Mouse (Mus musculus): ENCODE data around the gene Itga2. TPM values are rescaled to one million over a fixed set of nuclear protein-coding genes. Genes with fewer than 3 reads are reported as not detected.

The Itga2 gene
- total and polyA plus RNA-seq, 3 experiments = under 0.01 TPM; not detected in 2

DNA sequence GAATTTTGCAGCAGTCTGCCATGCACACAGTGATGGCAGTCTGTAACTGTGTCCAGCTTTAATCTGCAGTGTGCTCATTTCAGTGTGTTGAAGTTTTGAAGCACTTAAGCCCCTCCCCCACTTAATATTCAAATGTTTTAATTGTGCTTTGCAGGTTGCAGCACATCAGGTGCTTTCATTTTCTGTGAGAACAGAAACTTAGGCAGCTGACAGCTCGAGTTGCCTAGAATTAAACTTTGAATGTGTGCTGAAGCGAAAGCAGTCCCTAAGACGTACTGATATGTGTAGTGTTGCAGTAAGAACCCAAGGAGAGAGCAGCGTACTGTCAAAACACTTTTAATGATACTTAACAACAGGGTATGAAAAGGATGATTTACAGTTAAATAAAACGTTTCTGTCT is 99.1 kb downstream of the Itga2 start:
- Histone ChIP-seq H3K79me2 (ENCODE audit: control insufficient read depth, insufficient read depth, low read length, poor library complexity) (no peaks in the 10 kb centered on the region), H3K27ac (ENCODE audit: control insufficient read depth, low read depth, low read length) (no peak overlapping the region), H3K4me1 (ENCODE audit: control insufficient read depth in 1 of 2, insufficient read depth in 2 of 2, low read length in 2 of 2) (peaks cover 7 to 12% of the 10 kb centered on the region in 2 experiments), H3K9ac (ENCODE audit: control insufficient read depth, low read depth, low read length, poor library complexity, severe bottlenecking) (no peak overlapping the region), H3K36me3 (ENCODE audit: control insufficient read depth in 1 of 2, insufficient read depth in 2 of 2, low read length in 2 of 2) (peaks cover 0 to 19% of the 10 kb centered on the region in 2 experiments; a peak in 2 of 4 replicates), H3K4me3 (ENCODE audit: control insufficient read depth in 1 of 2, insufficient read depth in 1 of 2, low read depth in 2 of 2, low read length in 2 of 2) (no peak overlapping the region), H3K27me3 (ENCODE audit: control insufficient read depth in 1 of 2, insufficient read depth in 2 of 2, low read length in 2 of 2) (no peaks in the 10 kb centered on the region), H3K9me3 (replicated peaks; ENCODE audit: insufficient read depth, low read length) (no peaks in the 10 kb centered on the region)
- TF ChIP-seq CHD2 (IDR thresholded peaks at IDR 0.05; ENCODE audit: low read length) (no peak), ZMIZ1 (IDR thresholded peaks at IDR 0.05; ENCODE audit: low read depth, low read length) (no peak)
- DNase-seq (ENCODE audit: low read depth, low spot score) = no peak

DNA sequence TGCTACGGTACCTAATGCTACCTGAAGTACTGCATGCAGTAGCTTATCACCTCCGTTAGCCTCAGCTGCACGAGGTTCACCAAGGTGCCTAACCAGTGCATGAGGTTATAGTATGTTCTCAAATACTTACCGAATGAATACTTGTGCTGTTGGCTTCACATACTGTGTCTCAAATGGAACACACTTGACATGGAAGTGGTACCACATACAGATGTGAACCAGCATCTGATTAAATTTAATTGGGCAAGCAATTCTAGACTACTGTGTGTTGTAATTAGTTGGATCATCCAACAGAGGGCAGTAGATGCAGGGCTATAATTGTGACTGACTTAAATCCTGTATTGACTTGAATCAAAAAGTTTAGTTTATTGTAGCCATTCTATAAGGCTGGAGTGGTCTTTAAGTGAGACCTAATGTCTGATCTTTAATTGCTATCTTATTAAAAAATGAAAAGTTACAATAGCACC is 100.5 kb downstream of the Itga2 start:
- Histone ChIP-seq H3K27ac (ENCODE audit: control insufficient read depth, low read depth, low read length) (no peak overlapping the region), H3K4me3 (ENCODE audit: control insufficient read depth in 1 of 2, insufficient read depth in 1 of 2, low read depth in 2 of 2, low read length in 2 of 2) (no peak overlapping the region), H3K9me3 (replicated peaks; ENCODE audit: insufficient read depth, low read length) (no peaks in the 10 kb centered on the region), H3K4me1 (ENCODE audit: control insufficient read depth in 1 of 2, insufficient read depth in 2 of 2, low read length in 2 of 2) (peaks cover 0 to 5% of the 10 kb centered on the region in 2 experiments; a peak in 3 of 4 replicates), H3K9ac (ENCODE audit: control insufficient read depth, low read depth, low read length, poor library complexity, severe bottlenecking) (no peak overlapping the region), H3K79me2 (ENCODE audit: control insufficient read depth, insufficient read depth, low read length, poor library complexity) (no peaks in the 10 kb centered on the region), H3K27me3 (ENCODE audit: control insufficient read depth in 1 of 2, insufficient read depth in 2 of 2, low read length in 2 of 2) (no peaks in the 10 kb centered on the region), H3K36me3 (ENCODE audit: control insufficient read depth in 1 of 2, insufficient read depth in 2 of 2, low read length in 2 of 2) (peaks cover 0 to 7% of the 10 kb centered on the region in 2 experiments; a peak in 3 of 4 replicates)
- TF ChIP-seq CTCF (IDR thresholded peaks at IDR 0.05 in 2 of 3, conservative IDR thresholded peaks at IDR 0.05 in 1 of 3; ENCODE audit: control insufficient read depth in 1 of 3, insufficient read depth in 1 of 3, low read depth in 2 of 3, low read length in 3 of 3, poor library complexity in 1 of 3, severe bottlenecking in 1 of 3) (peak; percentile 7 to 76 (median 71); a peak in 4 of 6 replicates), ZC3H11A (IDR thresholded peaks at IDR 0.05; ENCODE audit: low read depth, low read length) (peak; percentile 66), MAFK (IDR thresholded peaks at IDR 0.05; ENCODE audit: borderline replicate concordance, low read depth, low read length) (no peak), SMC3 (IDR thresholded peaks at IDR 0.05; ENCODE audit: low read depth, low read length) (peak; percentile 77), RAD21 (IDR thresholded peaks at IDR 0.05; ENCODE audit: low read depth, low read length) (peak; percentile 78), KAT2A (conservative IDR thresholded peaks at IDR 0.05; ENCODE audit: low read depth, low read length) (no peak)
- peak; percentile 65 for DNase-seq (ENCODE audit: low read depth, low spot score)

DNA sequence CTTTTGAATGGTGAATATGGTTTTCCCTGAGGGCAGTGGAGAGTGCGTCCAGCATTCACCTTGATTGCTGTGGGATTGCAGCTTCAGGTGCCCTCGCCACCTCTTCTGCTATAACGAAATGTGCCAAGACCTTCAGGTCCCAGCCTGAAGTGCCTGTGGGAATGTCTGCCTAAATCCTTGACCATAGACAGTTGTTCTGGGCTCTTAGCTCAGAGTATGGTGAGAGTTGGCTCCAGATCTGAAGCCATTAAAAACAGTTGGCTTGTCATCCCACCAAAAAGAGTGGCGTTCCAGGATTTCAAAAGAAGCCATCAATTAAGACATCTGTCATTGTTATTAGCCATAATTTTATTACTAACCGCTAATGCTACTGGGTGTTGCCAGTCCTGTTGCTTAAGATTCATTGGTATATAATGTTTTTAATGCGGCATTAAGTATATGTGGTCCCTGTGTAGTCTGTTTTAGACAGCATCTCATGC is 106.5 kb downstream of the Itga2 start:
- no peak overlapping the region for H3K9ac ChIP-seq (ENCODE audit: control insufficient read depth, low read depth, low read length, poor library complexity, severe bottlenecking)
- H3K27ac ChIP-seq (ENCODE audit: control insufficient read depth, low read depth, low read length) = no peak overlapping the region
- peaks cover 0 to 3% of the 10 kb centered on the region in 2 experiments; a peak in 2 of 4 replicates for H3K36me3 ChIP-seq (ENCODE audit: control insufficient read depth in 1 of 2, insufficient read depth in 2 of 2, low read length in 2 of 2)

More for the DNA sequence above, 106.5 kb downstream of the Itga2 start:
- TF ChIP-seq BHLHE40 (IDR thresholded peaks at IDR 0.05; ENCODE audit: borderline replicate concordance, low read depth, low read length) = no peak
- TF ChIP-seq CTCF (IDR thresholded peaks at IDR 0.05 in 2 of 3, conservative IDR thresholded peaks at IDR 0.05 in 1 of 3; ENCODE audit: control insufficient read depth in 1 of 3, insufficient read depth in 1 of 3, low read depth in 2 of 3, low read length in 3 of 3, poor library complexity in 1 of 3, severe bottlenecking in 1 of 3) = no peak
- TF ChIP-seq MAFK (IDR thresholded peaks at IDR 0.05; ENCODE audit: borderline replicate concordance, low read depth, low read length) = no peak
- TF ChIP-seq RAD21 (IDR thresholded peaks at IDR 0.05; ENCODE audit: low read depth, low read length) = no peak
- TF ChIP-seq USF2 (IDR thresholded peaks at IDR 0.05; ENCODE audit: borderline replicate concordance in 1 of 2, insufficient read depth in 1 of 2, low read depth in 1 of 2, low read length in 2 of 2) = no peak
- TF ChIP-seq HCFC1 (IDR thresholded peaks at IDR 0.05; ENCODE audit: low read depth, low read length) = no peak
- no peak for TF ChIP-seq RCOR1 (IDR thresholded peaks at IDR 0.05; ENCODE audit: low read depth, low read length)
- TF ChIP-seq ZKSCAN1 (IDR thresholded peaks at IDR 0.05; ENCODE audit: low read depth, low read length) = no peak
- no peak for TF ChIP-seq GABPA (IDR thresholded peaks at IDR 0.05; ENCODE audit: low read depth, low read length)
- no peak for TF ChIP-seq MYC (IDR thresholded peaks at IDR 0.05; ENCODE audit: low read depth, low read length)
- TF ChIP-seq NELFE (IDR thresholded peaks at IDR 0.05; ENCODE audit: low read depth, low read length) = no peak
- TF ChIP-seq SMC3 (IDR thresholded peaks at IDR 0.05; ENCODE audit: low read depth, low read length) = no peak
- no peak for TF ChIP-seq SIN3A (IDR thresholded peaks at IDR 0.05; ENCODE audit: low read length)
- TF ChIP-seq ZMIZ1 (IDR thresholded peaks at IDR 0.05; ENCODE audit: low read depth, low read length) = no peak
- no peak for TF ChIP-seq POLR2A (IDR thresholded peaks at IDR 0.05; ENCODE audit: control insufficient read depth in 1 of 2, insufficient read depth in 1 of 2, low read depth in 1 of 2, low read length in 2 of 2, poor library complexity in 1 of 2)
- no peak for TF ChIP-seq TBP (IDR thresholded peaks at IDR 0.05; ENCODE audit: low read depth, low read length)
- no peak for TF ChIP-seq MEF2A (IDR thresholded peaks at IDR 0.05; ENCODE audit: extremely low read depth, insufficient replicate concordance, low read depth, low read length, poor library complexity, severe bottlenecking)
- TF ChIP-seq TCF12 (IDR thresholded peaks at IDR 0.05; ENCODE audit: low read depth, low read length) = no peak
- no peak for TF ChIP-seq MXI1 (IDR thresholded peaks at IDR 0.05; ENCODE audit: low read depth, low read length)
- H3K27me3 ChIP-seq (ENCODE audit: control insufficient read depth in 1 of 2, insufficient read depth in 2 of 2, low read length in 2 of 2) = no peaks in the 10 kb centered on the region
- no peaks in the 10 kb centered on the region for H3K79me2 ChIP-seq (ENCODE audit: control insufficient read depth, insufficient read depth, low read length, poor library complexity)
- H3K9me3 ChIP-seq (replicated peaks; ENCODE audit: insufficient read depth, low read length) = no peaks in the 10 kb centered on the region
- no peak for DNase-seq (ENCODE audit: low read depth, low spot score)
- no peak overlapping the region for H3K4me3 ChIP-seq (ENCODE audit: control insufficient read depth in 1 of 2, insufficient read depth in 1 of 2, low read depth in 2 of 2, low read length in 2 of 2)
- no peaks in the 10 kb centered on the region for H3K4me1 ChIP-seq (ENCODE audit: control insufficient read depth in 1 of 2, insufficient read depth in 2 of 2, low read length in 2 of 2)

Data from MEL (cell line).